Mouse (Mus musculus) gastrocnemius, adult 2 months (tissue): ENCODE data around the gene Chac1. TPM values are rescaled to one million over a fixed set of nuclear protein-coding genes. Genes with fewer than 3 reads are reported as not detected.
A peak's percentile ranks its signal among the peaks of the same experiment; 100 is the strongest.

Experiments used
- DNase-seq: peaks from one replicate; pipeline ENCODE4 v3.0.0; 2022
- H3K27ac ChIP-seq: fragments of 200-600 bp; 2 replicates; pipeline ENCODE4 v1.8.1; 2022; ENCODE audit warnings: mild to moderate bottlenecking
- H3K4me3 ChIP-seq: fragments of 200-600 bp; 2 replicates; pipeline ENCODE4 v1.8.1; 2022; ENCODE audit warnings: mild to moderate bottlenecking, moderate library complexity
- CTCF ChIP-seq: fragments of 200-600 bp; IDR thresholded peaks from 2 replicates; pipeline ENCODE4 v1.8.1; 2022; ENCODE audit warnings: antibody characterized with exemption, mild to moderate bottlenecking, moderate library complexity
- intact Hi-C: fragments of 180-260 bp; cut with DNase I; formaldehyde crosslinking; loops from one replicate; pipeline ENCODE4 v1.15.1; 2025
- total RNA-seq, 2 experiments: library from RNA; stranded (reverse); gene quantifications; 2 replicates each; pipeline ENCODE4 v1.2.3; 2021

The Chac1 gene
- total RNA-seq, 2 experiments from 2014 or later: 30.1 to 90.4 TPM

- peak overlapping the region; percentile 88 for H3K27ac ChIP-seq
- no peak for TF ChIP-seq CTCF
- intact Hi-C loops: no loop called here
- no peak for DNase-seq
- H3K4me3 ChIP-seq: peak overlapping the region; percentile 83
Measured at GRCm38 (mm10) chr2:119334135-119334534, 16.9 kb upstream of the Chac1 start.

DNA sequence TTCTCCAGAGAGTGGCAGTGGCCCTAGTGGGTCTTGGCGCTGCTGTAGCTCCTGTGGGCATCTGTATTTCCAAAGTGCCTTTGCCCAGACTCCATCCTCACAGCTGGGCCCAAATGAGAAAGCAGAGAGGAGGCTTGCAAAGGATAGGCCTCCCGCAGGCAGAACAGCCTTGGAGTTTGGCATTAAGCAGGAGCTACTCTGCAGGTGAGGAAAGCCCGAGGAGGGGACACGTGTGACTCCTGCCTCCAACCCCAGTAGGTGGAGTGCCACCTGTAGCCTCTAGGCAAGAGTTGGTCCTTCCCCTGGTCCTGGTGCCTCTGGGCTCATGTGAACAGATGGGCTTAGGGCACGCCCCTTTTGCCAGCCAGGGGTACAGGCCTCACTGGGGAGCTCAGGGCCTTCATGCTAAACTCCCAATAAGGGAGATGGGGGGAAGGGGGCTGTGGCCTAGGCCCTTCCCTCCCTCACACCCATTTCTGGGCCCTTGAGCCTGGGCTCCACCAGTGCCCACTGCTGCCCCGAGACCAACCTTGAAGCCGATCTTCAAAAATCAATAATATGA, 16.0 kb upstream of the Chac1 start:
- intact Hi-C loops: no loop called here
- no peak for TF ChIP-seq CTCF
- peak overlapping the region; percentile 88 for H3K27ac ChIP-seq
- peak overlapping the region; percentile 83 for H3K4me3 ChIP-seq
- no peak for DNase-seq

DNA sequence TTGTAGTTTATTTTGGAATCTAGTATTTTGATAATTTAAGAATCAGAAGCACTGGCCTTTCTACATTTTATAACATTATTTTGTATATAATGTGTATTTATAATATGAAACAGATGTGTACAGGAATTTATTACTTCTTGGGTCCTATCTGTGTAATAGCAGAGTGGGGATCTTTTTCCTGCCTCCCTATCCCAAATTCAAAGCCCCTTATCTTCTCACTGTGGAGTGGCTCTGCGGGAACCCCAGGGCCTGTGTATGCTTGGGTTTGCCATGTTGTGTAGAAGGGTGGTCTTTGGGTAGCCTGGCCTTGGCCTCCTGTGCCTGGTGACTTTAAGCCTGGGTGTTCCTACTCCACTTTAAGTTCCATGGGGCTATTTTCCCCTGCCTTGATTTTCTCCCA, 15.5 kb upstream of the Chac1 start:
- Histone ChIP-seq H3K27ac (peak overlapping the region; percentile 88), H3K4me3 (peak overlapping the region; percentile 83)
- TF ChIP-seq CTCF: no peak
- no peak for DNase-seq
- intact Hi-C loops: no loop called here

GRCm38 (mm10) chr2:119336002-119336401, 15.0 kb upstream of the Chac1 start:
- no peak for DNase-seq
- intact Hi-C loops: no loop called here
- no peak for TF ChIP-seq CTCF
- Histone ChIP-seq H3K4me3 (peak overlapping the region; percentile 83), H3K27ac (peak overlapping the region; percentile 88)

- Histone ChIP-seq H3K4me3 (peak overlapping the region; percentile 83), H3K27ac (peak overlapping the region; percentile 88)
- peak; percentile 44 for DNase-seq
- TF ChIP-seq CTCF: no peak
- intact Hi-C loops: no loop called here
Measured at GRCm38 (mm10) chr2:119336470-119336869, 14.6 kb upstream of the Chac1 start.

- TF ChIP-seq CTCF: peak; percentile 98
- intact Hi-C loops: loop anchor here (1.0 to 2.0 kb wide), 3 partner anchors 37 to 75 kb away; no protein-coding TSS in a partner anchor
- Histone ChIP-seq H3K27ac (peak overlapping the region; percentile 88), H3K4me3 (peak overlapping the region; percentile 83)
- DNase-seq: peak; percentile 94
Measured at GRCm38 (mm10) chr2:119337425-119338265, 13.4 kb upstream of the Chac1 start.

GRCm38 (mm10) chr2:119344537-119345138, 6.4 kb upstream of the Chac1 start:
- Histone ChIP-seq H3K27ac (no peak overlapping the region), H3K4me3 (no peak overlapping the region)
- intact Hi-C loops: no loop called here
- TF ChIP-seq CTCF: no peak
- no peak for DNase-seq

- no peak for DNase-seq
- Histone ChIP-seq H3K4me3 (peak overlapping the region; percentile 89), H3K27ac (peak overlapping the region; percentile 97)
- TF ChIP-seq CTCF: no peak
- intact Hi-C loops: no loop called here
Measured at GRCm38 (mm10) chr2:119353707-119354106, 2.7 kb downstream of the Chac1 start.

DNA sequence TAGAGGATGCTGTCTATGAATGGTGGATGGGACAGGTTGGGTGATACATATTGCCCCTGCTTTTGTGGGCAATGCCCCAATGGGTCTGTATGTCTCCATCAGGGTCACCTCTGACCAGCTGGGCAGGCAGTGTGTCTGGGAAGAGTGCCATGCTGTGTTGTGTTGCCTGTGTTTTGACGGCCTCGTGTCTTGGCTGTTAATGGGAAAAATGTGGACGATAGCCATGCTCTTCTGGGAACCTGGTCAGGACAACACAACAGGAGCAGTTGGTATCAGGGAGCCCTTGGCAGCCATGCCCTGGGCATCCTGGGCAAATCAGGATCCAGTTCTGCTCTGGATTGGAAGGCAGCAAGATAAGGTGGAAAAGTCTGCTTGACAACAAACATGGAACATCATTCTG, 4.1 kb downstream of the Chac1 start:
- H3K4me3 ChIP-seq: no peak overlapping the region
- TF ChIP-seq CTCF: no peak
- intact Hi-C loops: no loop called here
- DNase-seq: peak; percentile 93
- peak overlapping the region; percentile 97 for H3K27ac ChIP-seq

DNA sequence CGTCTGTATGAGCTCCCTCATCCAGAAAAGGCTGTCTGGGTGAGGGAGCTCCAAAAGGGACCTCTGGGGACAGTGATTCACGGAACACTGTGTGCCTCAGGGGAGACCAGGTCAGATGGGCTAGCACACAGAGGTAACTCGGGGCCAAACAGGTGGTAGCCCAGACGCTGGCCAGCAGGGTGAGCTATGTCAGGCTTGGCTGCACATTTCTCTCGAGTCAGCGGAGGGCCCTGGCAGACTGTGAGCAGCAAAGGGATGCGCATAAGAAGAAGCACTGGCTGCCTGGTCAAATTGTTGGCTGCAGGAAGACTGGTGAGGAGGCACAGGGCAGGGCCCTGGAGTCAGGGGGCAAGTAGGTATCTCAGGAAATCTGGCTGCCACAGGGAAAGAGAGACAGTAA, 4.6 kb downstream of the Chac1 start:
- Histone ChIP-seq H3K27ac (peak overlapping the region; percentile 97), H3K4me3 (no peak overlapping the region)
- peak; percentile 95 for DNase-seq
- TF ChIP-seq CTCF: peak; percentile 28
- intact Hi-C loops: no loop called here

- H3K4me3 ChIP-seq: no peak overlapping the region
- intact Hi-C loops: no loop called here
- TF ChIP-seq CTCF: no peak
- peak overlapping the region; percentile 97 for H3K27ac ChIP-seq
- no peak for DNase-seq
Measured at GRCm38 (mm10) chr2:119356310-119356709, 5.3 kb downstream of the Chac1 start.

GRCm38 (mm10) chr2:119356805-119357204, 5.8 kb downstream of the Chac1 start:
- no peak for DNase-seq
- no peak for TF ChIP-seq CTCF
- H3K27ac ChIP-seq: peak overlapping the region; percentile 9; the same call in 1 of the 2 replicates
- no peak overlapping the region for H3K4me3 ChIP-seq
- intact Hi-C loops: no loop called here

DNA sequence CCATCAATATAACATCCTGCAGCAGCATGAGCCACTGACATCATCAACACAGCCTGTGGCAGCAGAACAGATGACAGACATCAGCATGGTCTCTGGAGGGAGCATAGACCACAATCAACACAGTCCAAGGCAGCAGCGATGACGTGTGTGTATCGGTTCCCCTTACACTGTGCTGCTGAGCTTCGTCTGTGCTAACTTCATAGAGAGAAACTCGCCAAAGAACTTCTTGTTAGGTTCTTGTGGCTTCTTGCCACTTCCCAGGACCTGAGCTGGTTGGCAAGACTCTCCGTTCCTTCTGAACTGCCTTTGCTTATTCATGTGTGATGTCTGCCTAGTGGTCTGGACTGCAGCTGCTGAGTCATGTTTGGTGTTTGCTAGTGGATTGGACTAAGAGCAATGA, 7.2 kb downstream of the Chac1 start:
- intact Hi-C loops: no loop called here
- TF ChIP-seq CTCF: no peak
- DNase-seq: no peak
- H3K27ac ChIP-seq: peak overlapping the region; percentile 28; the same call in 1 of the 2 replicates
- no peak overlapping the region for H3K4me3 ChIP-seq
